Comparison of ENCODE assay signal across 11 mouse cellular contexts in the genomic region with DNA sequence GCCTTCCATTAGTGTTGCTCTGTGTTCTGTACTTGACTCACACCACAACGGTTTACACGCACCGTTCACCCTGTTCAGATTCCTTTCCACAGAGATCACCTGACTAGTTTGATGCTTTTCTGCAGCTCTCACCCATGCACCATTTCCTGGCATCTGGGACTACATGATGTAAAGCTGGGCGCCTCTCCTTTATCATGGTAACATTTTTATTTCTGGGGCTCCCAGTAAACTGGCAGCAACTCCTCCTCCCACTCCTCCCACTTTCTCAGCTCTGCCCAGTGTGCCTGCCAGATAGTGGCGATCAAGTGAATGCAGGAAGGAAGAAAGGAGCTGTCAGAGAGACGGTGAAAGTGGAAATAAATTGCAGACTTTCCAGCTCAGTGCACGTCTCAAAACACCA. TPM values are rescaled to one million over a fixed set of nuclear protein-coding genes. Genes with fewer than 3 reads are reported as not detected.
A peak's percentile ranks its signal among the peaks of the same experiment; 100 is the strongest.
DNase-seq lines count a peak whose midpoint lies in the region; ATAC-seq and TF ChIP-seq lines count a peak whose summit lies in the region.
"Had no signal": no experiment of that assay in that cellular context is flagged by ENCODE, and none has a peak within 500 bp of the region (broad histone marks: within the 10 kb centered on the region; RNA-seq: fewer than 3 reads in every experiment).

No protein-coding gene starts in this region.

- H3K9me3 ChIP-seq in heart, embryonic 15.5 days (replicated peaks) = no peaks in the 10 kb centered on the region

- no peak for TF ChIP-seq POLR2A in brain, embryonic 14.5 days (IDR thresholded peaks at IDR 0.05; ENCODE audit: borderline replicate concordance, extremely low read depth, insufficient read depth, insufficient read length, poor library complexity, severe bottlenecking)
- TF ChIP-seq POLR2A in cerebellum, adult 2 months (IDR thresholded peaks at IDR 0.05; ENCODE audit: borderline replicate concordance, insufficient read depth, low read length) = no peak

- no peaks in the 10 kb centered on the region for H3K36me3 ChIP-seq in heart, embryonic 15.5 days

- no peak overlapping the region for H3K9ac ChIP-seq in heart, embryonic 15.5 days

- ATAC-seq in heart, embryonic 15.5 days (replicated peaks; ENCODE audit: insufficient number of reproducible peaks, insufficient read depth, low FRiP score, low read depth) = peak; percentile 62; the same call in 1 of the 2 replicates
- ATAC-seq in megakaryocyte progenitor cell, adult 5-6 weeks (replicated peaks; ENCODE audit: poor library complexity) = peak; percentile 81
- ATAC-seq: lung, postnatal 0 days had no signal

- H3K4me3 ChIP-seq in heart, embryonic 15.5 days = no peak overlapping the region
- H3K4me3 ChIP-seq in cerebellum, adult 2 months (replicated peaks; ENCODE audit: insufficient read depth, low read depth, low read length) = no peak overlapping the region

- no peaks in the 10 kb centered on the region for H3K27me3 ChIP-seq in heart, embryonic 15.5 days
- no peaks in the 10 kb centered on the region; the same call in 1 of the 2 replicates for H3K27me3 ChIP-seq in cerebellum, adult 2 months (ENCODE audit: control insufficient read depth, insufficient read depth, low read length)

- peak overlapping the region; percentile 52 for H3K27ac ChIP-seq in heart, embryonic 15.5 days
- no peak overlapping the region for H3K27ac ChIP-seq in cerebellum, adult 2 months (ENCODE audit: insufficient read depth, low read length)

- peaks cover 3% of the 10 kb centered on the region; the same call in 1 of the 2 replicates for H3K4me1 ChIP-seq in heart, embryonic 15.5 days (replicated peaks)
- H3K4me1 ChIP-seq in cerebellum, adult 2 months (ENCODE audit: control insufficient read depth, insufficient read depth, low read length) = no peaks in the 10 kb centered on the region

- WGBS in heart, embryonic 15.5 days = 27% methylated on average over 7 of the region's 7 CpGs
- 48% methylated on average over 7 of the region's 7 CpGs for WGBS in cerebellum, adult 2 months

- TF ChIP-seq CTCF in brain, embryonic 14.5 days (IDR thresholded peaks at IDR 0.05; ENCODE audit: borderline replicate concordance, extremely low read depth, insufficient read depth, insufficient read length) = no peak
- TF ChIP-seq CTCF in cerebellum, adult 2 months (IDR thresholded peaks at IDR 0.05; ENCODE audit: borderline replicate concordance, insufficient read depth, low read depth, low read length) = no peak

- intact Hi-C loops in heart, postnatal 10 days (cut with DNase I) = no loop called here
- intact Hi-C loops in left cerebral cortex, postnatal 36 days (cut with DNase I) = no loop called here
- intact Hi-C loops in left cerebral cortex, postnatal 4 days (cut with DNase I) = no loop called here

- peak overlapping the region; percentile 27 for H3K4me2 ChIP-seq in heart, embryonic 15.5 days

- no peak for DNase-seq in heart, postnatal 10 days
- peak; percentile 47 to 65 for DNase-seq in left cerebral cortex, postnatal 36 days (ENCODE audit: low spot score in 2 of 2)
- DNase-seq in left cerebral cortex, postnatal 4 days = no peak
- DNase-seq in brain, embryonic 14.5 days (ENCODE audit: low read depth) = peak; percentile 91
- DNase-seq in cerebellum, adult 2 months = no peak
- DNase-seq: cerebellum, postnatal 25 days; layer of hippocampus, adult 9-11 months; liver had no signal

RNA-seq across cellular contexts. Expression of a gene that starts 45.7 kb away (rescaled TPM):
- 7.8 and 9.2 TPM in 2 replicates for polyA plus RNA-seq in heart, embryonic 15.5 days (2015; fragmentation: Nextera tagmentation; extraction: Ambion mirVana)
- total RNA-seq in heart, postnatal 10 days (2021) = 1 to 10 TPM; 3.5 to 4.3 TPM
- total RNA-seq in left cerebral cortex, postnatal 36 days (2021) = 1 to 10 TPM; 6.4 to 9.8 TPM
- 1 to 10 TPM; 4.9 to 7.5 TPM for total RNA-seq in left cerebral cortex, postnatal 4 days (2021)
- 5.4 and 7.5 TPM in 2 replicates for polyA plus RNA-seq in brain, embryonic 14.5 days (2012; rRNA removed)
- total RNA-seq in megakaryocyte progenitor cell, adult 5-6 weeks (2015) = not detected in 2 replicates
- total RNA-seq in megakaryocyte progenitor cell, adult 5-6 weeks (2017) = not detected in 2 replicates
- 3.2 and 3.5 TPM in 2 replicates for polyA plus RNA-seq in cerebellum, adult 2 months (2012; rRNA removed)

Comparison
In these comparisons a context has a peak if more than half of its experiments do, and no peak if none do; other contexts are left out.
1. DNase-seq: peak in left cerebral cortex, postnatal 36 days (2 of 2) and brain, embryonic 14.5 days (single experiment); none in heart, postnatal 10 days (0 of 2), left cerebral cortex, postnatal 4 days (single experiment) and cerebellum, adult 2 months (0 of 2).
2. RNA of a gene that starts 45.7 kb away (total RNA-seq): 6.4 to 9.8 TPM in left cerebral cortex, postnatal 36 days, 4.9 to 7.5 TPM in left cerebral cortex, postnatal 4 days and 3.5 to 4.3 TPM in heart, postnatal 10 days; not detected in megakaryocyte progenitor cell, adult 5-6 weeks; every median in the first group is over 4 times any median in the second.